Mouse (Mus musculus) embryonic fibroblast, embryonic 13.5 days (primary cell): ENCODE data around the gene Abcc4.

Experiments
- CTCF ChIP-seq: IDR thresholded peaks from 2 replicates; pipeline ENCODE4 v1.5.1; 2011; ENCODE audit warnings: mild to moderate bottlenecking, control low read depth, low read length, moderate library complexity, borderline replicate concordance; ENCODE audit not compliant: insufficient read depth
- POLR2A ChIP-seq: IDR thresholded peaks from 2 replicates; pipeline ENCODE4 v1.6.1; 2011; ENCODE audit warnings: low read depth, mild to moderate bottlenecking, control low read depth, low read length, moderate library complexity

- TF ChIP-seq CTCF (no peak), POLR2A (no peak)
Observed at GRCm38 (mm10) chr14:118531539-118531938, 174.5 kb downstream of the Abcc4 start.
